Mouse (Mus musculus) liver, embryonic 11.5 days (tissue): ENCODE results near the gene Slco3a1. TPM values are rescaled to one million over a fixed set of nuclear protein-coding genes. Genes with fewer than 3 reads are reported as not detected.

Experiments used
- ATAC-seq: fragments of 200-750 bp; cut with Nextera tagmentation; replicated peaks from 2 replicates; pipeline ENCODE4 v1.8.0; 2017; ENCODE audit warnings: moderate number of reproducible peaks, mild to moderate bottlenecking, moderate TSS enrichment, moderate library complexity; ENCODE audit not compliant: low FRiP score
- DNase-seq: peaks from one replicate; pipeline ENCODE4 v3.0.0-alpha.2; 2017; ENCODE audit warnings: low spot score
- H3K27ac ChIP-seq: fragments of 300-500 bp; sonication (generic); 2 replicates; pipeline ENCODE4 v1.5.1; 2014; ENCODE audit warnings: mild to moderate bottlenecking, low read depth, low read length, control low read depth
- H3K27me3 ChIP-seq: fragments of 300-500 bp; sonication (generic); replicated peaks from 2 replicates; pipeline ENCODE4 v1.6.1; 2014; ENCODE audit warnings: low read length, mixed read lengths; ENCODE audit not compliant: control insufficient read depth, insufficient read depth
- H3K36me3 ChIP-seq: fragments of 300-500 bp; sonication (generic); 2 replicates; pipeline ENCODE4 v1.6.1; 2014; ENCODE audit warnings: mild to moderate bottlenecking, low read length, moderate library complexity, mixed read lengths; ENCODE audit not compliant: control insufficient read depth, insufficient read depth
- H3K4me1 ChIP-seq: fragments of 300-500 bp; sonication (generic); replicated peaks from 2 replicates; pipeline ENCODE4 v1.6.1; 2014; ENCODE audit warnings: low read length, mixed read lengths; ENCODE audit not compliant: control insufficient read depth, insufficient read depth
- H3K4me2 ChIP-seq: fragments of 300-500 bp; sonication (generic); 2 replicates; pipeline ENCODE4 v1.6.1; 2014; ENCODE audit warnings: mild to moderate bottlenecking, control low read depth, moderate library complexity
- H3K4me3 ChIP-seq: fragments of 300-500 bp; sonication (generic); 2 replicates; pipeline ENCODE4 v1.5.1; 2014; ENCODE audit warnings: low read depth, low read length, control low read depth
- H3K9ac ChIP-seq: fragments of 300-500 bp; sonication (generic); 2 replicates; pipeline ENCODE4 v1.6.1; 2014; ENCODE audit warnings: low read depth, low read length, control low read depth
- H3K9me3 ChIP-seq: fragments of 300-500 bp; sonication (generic); 2 replicates; pipeline ENCODE4 v1.6.1; 2016; ENCODE audit warnings: low read length, inconsistent platforms, mixed read lengths; ENCODE audit not compliant: control insufficient read depth
- whole genome bisulfite sequencing: fragments of 180-500 bp; shearing (Covaris S2); extraction: QIAGEN DNeasy Blood & Tissue Kit; methylation state at CpG from one replicate; pipeline ENCODE4 v1.1.7; 2014; 5-methylcytosine and 5-hydroxymethylcytosine counted together
- polyA plus RNA-seq: library from polyadenylated mRNA; unstranded; fragments of >200 nt; fragmentation: Nextera tagmentation; extraction: Ambion mirVana; gene quantifications from 2 replicates; pipeline ENCODE4 v1.2.1, GENCODE M21; 2014

The Slco3a1 gene
- polyA plus RNA-seq, 1 experiment from 2014 or later = 2.7 TPM

GRCm38 (mm10) chr7:74552000-74552358, 2.6 kb downstream of the Slco3a1 start:
- H3K27me3 ChIP-seq = peaks cover 29% of the 10 kb centered on the region
- H3K27ac ChIP-seq = no peak overlapping the region
- peaks cover 5% of the 10 kb centered on the region; the same call in 1 of the 2 replicates for H3K4me1 ChIP-seq
- H3K9ac ChIP-seq = no peak overlapping the region
- ATAC-seq (no peak), DNase-seq (no peak)
- no peaks in the 10 kb centered on the region for H3K9me3 ChIP-seq
- H3K4me3 ChIP-seq = no peak overlapping the region
- no peak overlapping the region for H3K4me2 ChIP-seq
- H3K36me3 ChIP-seq = no peaks in the 10 kb centered on the region
- WGBS = 42% methylated on average over 2 of the region's 2 CpGs

- Histone ChIP-seq H3K27me3 (peaks cover 29% of the 10 kb centered on the region), H3K36me3 (no peaks in the 10 kb centered on the region), H3K4me2 (no peak overlapping the region), H3K27ac (no peak overlapping the region), H3K9ac (no peak overlapping the region), H3K9me3 (no peaks in the 10 kb centered on the region), H3K4me1 (peaks cover 5% of the 10 kb centered on the region; the same call in 1 of the 2 replicates), H3K4me3 (no peak overlapping the region)
- DNase-seq = no peak
- whole genome bisulfite sequencing = 67% methylated on average over 9 of the region's 9 CpGs
- no peak for ATAC-seq
Measured at GRCm38 (mm10) chr7:74551338-74551999, 3.1 kb downstream of the Slco3a1 start.

- Histone ChIP-seq H3K9ac (no peak overlapping the region), H3K9me3 (no peaks in the 10 kb centered on the region), H3K27ac (no peak overlapping the region), H3K4me1 (0 out of 2 replicates have a peak, but pooled peaks cover 5% of the 10 kb centered on the region), H3K4me2 (no peak overlapping the region), H3K27me3 (peaks cover 25% of the 10 kb centered on the region), H3K36me3 (no peaks in the 10 kb centered on the region), H3K4me3 (no peak overlapping the region)
- DNase-seq (no peak), ATAC-seq (no peak)
- 35% methylated on average over 6 of the region's 6 CpGs for WGBS
Measured at GRCm38 (mm10) chr7:74549686-74550085, 4.9 kb downstream of the Slco3a1 start.

DNA sequence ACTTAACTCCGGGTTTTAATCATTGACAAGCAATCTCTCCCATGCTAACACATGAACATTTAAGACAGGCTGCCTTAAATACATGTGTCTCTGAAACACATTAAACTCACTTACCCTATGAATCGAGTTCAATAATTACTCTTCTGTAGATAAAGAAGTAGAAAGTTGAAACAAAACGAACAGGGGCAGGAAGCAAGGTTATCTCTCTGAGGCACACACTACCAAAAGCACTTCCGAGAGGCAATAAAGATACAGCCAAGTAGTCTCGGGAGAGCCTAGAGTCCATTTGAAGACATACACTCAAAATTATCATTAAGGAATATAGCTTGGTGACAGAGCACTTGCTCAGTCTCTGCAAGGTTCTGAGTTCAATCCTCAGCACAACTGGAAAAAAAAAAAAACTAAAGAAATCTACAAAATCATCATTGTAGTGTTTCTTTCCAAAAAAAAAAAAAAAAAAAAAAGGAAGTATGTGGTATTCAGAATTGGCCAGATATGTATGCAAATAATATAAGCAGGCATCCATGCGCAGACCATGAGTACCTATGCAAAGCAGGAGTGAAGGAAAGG, 5.5 kb downstream of the Slco3a1 start:
- Histone ChIP-seq H3K9me3 (no peaks in the 10 kb centered on the region), H3K36me3 (no peaks in the 10 kb centered on the region), H3K4me2 (no peak overlapping the region), H3K27ac (no peak overlapping the region), H3K4me3 (no peak overlapping the region), H3K4me1 (0 out of 2 replicates have a peak, but pooled peaks cover 5% of the 10 kb centered on the region), H3K9ac (no peak overlapping the region), H3K27me3 (peaks cover 21% of the 10 kb centered on the region)
- no peak for DNase-seq
- ATAC-seq = no peak
- 25% methylated on average over 6 of the region's 6 CpGs for WGBS

- Histone ChIP-seq H3K27ac (no peak overlapping the region), H3K36me3 (no peaks in the 10 kb centered on the region), H3K9me3 (no peaks in the 10 kb centered on the region), H3K4me1 (0 out of 2 replicates have a peak, but pooled peaks cover 5% of the 10 kb centered on the region), H3K27me3 (no peaks in the 10 kb centered on the region), H3K4me3 (no peak overlapping the region), H3K9ac (no peak overlapping the region), H3K4me2 (no peak overlapping the region)
- DNase-seq (no peak), ATAC-seq (no peak)
- 77% methylated on average over 6 of the region's 6 CpGs for WGBS
Measured at GRCm38 (mm10) chr7:74546691-74547090, 7.9 kb downstream of the Slco3a1 start.

GRCm38 (mm10) chr7:74545498-74545990, 9.0 kb downstream of the Slco3a1 start:
- ATAC-seq = no peak
- H3K27ac ChIP-seq = no peak overlapping the region
- H3K36me3 ChIP-seq = no peaks in the 10 kb centered on the region
- H3K9ac ChIP-seq = no peak overlapping the region
- no peaks in the 10 kb centered on the region for H3K27me3 ChIP-seq
- no peaks in the 10 kb centered on the region for H3K9me3 ChIP-seq
- no peak for DNase-seq
- no peak overlapping the region for H3K4me2 ChIP-seq
- 0 out of 2 replicates have a peak, but pooled peaks cover 5% of the 10 kb centered on the region for H3K4me1 ChIP-seq
- no peak overlapping the region for H3K4me3 ChIP-seq
- WGBS = 84% methylated on average over 6 of the region's 6 CpGs

DNA sequence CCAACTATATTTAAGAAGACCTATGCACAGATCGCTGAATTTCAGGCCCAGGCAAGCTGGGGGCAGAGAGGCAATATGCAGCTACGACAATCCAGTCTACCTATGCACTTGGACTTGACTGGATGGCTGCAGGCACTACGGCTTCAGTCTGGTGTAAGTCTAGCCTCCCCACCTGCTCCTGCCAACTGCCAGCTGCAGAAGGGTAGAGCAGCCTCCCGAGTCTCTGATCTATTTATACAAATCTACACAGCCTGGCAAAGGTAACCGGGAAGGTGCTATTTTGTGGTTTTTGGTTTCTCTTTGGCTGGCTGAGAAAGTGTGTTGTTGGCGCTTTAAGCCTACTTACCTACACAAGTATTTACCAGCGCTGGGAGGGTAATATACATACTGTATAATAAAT, 10.3 kb downstream of the Slco3a1 start:
- 81% methylated on average over 7 of the region's 7 CpGs for WGBS
- no peak overlapping the region for H3K4me3 ChIP-seq
- no peaks in the 10 kb centered on the region for H3K36me3 ChIP-seq
- no peak overlapping the region for H3K4me2 ChIP-seq
- 0 out of 2 replicates have a peak, but pooled peaks cover 2% of the 10 kb centered on the region for H3K4me1 ChIP-seq
- no peak overlapping the region for H3K27ac ChIP-seq
- no peaks in the 10 kb centered on the region for H3K27me3 ChIP-seq
- ATAC-seq (no peak), DNase-seq (no peak)
- no peak overlapping the region for H3K9ac ChIP-seq
- H3K9me3 ChIP-seq = no peaks in the 10 kb centered on the region

- no peak overlapping the region for H3K9ac ChIP-seq
- H3K4me2 ChIP-seq = no peak overlapping the region
- no peak overlapping the region for H3K4me3 ChIP-seq
- ATAC-seq (no peak), DNase-seq (no peak)
- H3K9me3 ChIP-seq = no peaks in the 10 kb centered on the region
- H3K27me3 ChIP-seq = no peaks in the 10 kb centered on the region
- H3K36me3 ChIP-seq = no peaks in the 10 kb centered on the region
- no peaks in the 10 kb centered on the region for H3K4me1 ChIP-seq
- no peak overlapping the region for H3K27ac ChIP-seq
- 65% methylated on average over 4 of the region's 4 CpGs for WGBS
Measured at GRCm38 (mm10) chr7:74541958-74542357, 12.6 kb downstream of the Slco3a1 start.
